Mouse (Mus musculus) brain, adult 2 months (tissue): ENCODE data around the gene Pask.
A peak's percentile ranks its signal among the peaks of the same experiment; 100 is the strongest.

Source experiments
- DNase-seq: peaks from one replicate; pipeline ENCODE4 v3.0.0; 2011; ENCODE audit warnings: low read depth, low spot score

Gene Pask

DNA sequence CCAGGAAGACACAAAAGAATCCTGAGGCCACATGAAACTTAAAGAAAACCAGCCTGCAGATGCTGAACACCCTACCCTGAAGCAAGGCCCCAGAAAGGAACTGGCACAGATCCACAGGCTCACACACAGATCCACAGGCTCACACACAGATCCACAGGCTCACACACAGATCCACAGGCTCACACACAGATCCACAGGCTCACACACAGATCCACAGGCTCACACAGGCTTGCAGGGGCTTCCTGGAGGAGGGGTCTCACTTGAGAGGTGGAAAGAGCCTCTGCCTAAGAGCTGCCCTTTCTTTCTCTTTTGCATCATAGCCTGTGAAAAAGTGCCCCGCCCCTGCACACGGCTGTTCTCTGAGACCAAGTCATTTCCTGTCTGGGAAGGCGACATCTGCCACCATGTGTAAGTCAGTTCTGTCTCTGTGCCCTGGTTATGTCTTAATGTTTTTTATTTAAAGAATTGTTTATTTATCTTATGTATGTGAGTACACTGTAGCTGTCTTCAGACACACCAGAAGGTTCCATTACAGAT is 53.5 kb downstream of the Pask start:
- DNase-seq = no peak

DNA sequence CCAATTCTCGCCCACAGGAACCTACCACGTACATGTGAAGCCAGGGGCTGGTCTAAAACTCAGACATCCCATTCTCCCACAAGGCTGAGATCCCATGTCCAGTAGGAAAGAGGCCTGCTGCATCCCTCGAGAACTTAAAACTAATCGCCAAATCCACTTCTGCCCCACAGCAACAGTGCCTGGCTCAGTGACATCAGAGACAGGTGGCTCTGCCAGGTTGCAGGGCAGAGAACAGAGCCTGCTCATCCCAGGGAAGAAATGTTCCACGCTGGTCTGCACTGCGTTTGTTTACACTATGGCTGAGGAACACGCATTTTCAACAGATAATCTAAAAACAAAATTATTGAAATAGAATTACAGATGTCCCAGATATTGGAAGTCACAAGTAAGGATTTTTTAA is 66.2 kb downstream of the Pask start:
- DNase-seq = no peak

DNA sequence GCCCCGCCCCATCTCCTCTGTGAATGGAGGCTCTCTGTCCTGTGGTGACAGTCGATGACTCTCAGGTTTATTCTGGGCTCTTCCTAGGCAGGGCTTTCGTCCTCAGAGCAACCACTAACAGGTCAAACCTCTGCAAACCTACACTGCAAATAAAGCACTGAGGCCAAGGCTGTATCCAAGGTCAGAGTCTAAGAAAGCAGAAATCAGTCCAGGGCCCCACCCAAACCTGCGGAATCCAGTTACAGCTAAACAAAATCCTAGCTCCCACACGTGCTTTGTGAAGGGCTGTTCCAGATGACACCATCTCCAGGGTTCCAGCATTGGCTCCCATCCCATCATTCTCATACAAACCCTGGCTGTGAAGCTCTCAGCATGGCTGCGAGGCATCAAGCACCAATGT is 67.7 kb downstream of the Pask start:
- no peak for DNase-seq

DNA sequence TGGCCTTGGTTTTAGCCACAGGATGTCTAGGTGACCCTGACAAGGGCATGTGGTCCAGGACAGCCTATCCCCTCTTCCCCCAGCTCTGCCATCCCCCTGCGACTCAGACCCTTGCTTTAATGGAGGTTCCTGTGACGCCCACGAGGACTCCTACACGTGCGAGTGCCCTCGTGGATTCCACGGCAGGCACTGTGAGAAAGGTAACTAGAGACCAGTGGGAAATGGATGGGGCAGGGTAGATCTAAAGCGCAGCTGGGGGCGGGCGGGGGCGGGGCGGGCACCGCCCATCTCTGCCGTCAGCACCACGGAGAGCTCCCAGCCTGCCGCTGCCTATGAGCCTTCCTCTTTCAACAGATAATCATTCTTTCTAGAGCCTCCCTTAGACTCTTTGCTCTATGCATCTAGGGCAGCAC is 70.9 kb downstream of the Pask start:
- peak; percentile 13 for DNase-seq

GRCm38 (mm10) chr1:93271751-93272150 is 71.5 kb downstream of the Pask start:
- no peak for DNase-seq

DNA sequence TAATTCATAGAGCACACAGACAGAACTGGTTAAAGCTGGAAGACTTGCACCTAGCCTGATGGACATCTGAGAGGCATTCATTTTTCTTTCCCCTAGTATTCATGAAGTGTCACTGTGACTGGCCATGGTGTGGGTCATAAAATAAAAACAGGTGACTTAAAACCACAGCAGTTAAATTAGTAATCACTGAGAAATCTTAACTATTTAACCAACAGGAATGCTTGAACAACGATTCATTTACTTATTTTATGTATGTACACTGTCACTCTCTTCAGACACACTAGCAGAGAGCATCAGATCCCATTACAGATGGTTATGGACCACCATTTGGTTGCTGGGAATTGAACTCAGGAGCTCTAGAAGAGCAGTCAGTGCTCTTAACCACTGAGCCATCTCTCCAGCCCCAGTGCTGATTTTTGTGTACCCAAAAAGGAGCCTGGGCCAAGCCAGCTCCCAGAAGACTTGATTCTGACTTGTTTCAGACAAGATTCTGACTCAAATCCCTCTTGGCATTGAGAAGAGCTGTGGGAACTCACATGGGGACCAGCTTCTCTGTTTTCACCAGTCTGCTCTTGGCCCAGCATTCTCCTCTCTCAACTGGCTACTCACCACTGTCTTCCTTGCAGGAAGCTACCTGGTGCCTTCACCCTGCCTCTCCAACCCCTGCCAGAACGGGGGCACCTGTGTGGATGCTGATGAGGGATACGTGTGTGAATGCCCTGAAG is 72.6 kb downstream of the Pask start:
- no peak for DNase-seq

DNA sequence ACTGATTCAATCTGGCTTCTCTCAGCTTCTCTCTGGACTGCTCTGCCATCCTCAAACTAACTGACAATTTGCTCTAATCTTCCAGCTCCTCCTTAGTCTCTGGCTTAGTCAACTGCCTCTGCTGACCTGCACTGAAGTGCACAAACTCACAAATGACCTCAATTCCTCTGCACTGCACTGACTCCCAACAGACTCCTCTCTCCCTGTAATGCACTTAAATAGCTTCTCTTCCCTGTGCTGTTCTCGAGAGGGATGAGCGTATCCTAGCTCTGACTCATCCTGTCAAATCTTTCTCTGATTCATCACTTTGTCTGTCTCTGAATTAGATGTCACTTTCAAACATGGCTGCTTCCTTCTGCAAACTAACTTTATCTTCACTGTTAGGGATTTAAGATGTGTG is 75.0 kb downstream of the Pask start:
- no peak for DNase-seq

DNA sequence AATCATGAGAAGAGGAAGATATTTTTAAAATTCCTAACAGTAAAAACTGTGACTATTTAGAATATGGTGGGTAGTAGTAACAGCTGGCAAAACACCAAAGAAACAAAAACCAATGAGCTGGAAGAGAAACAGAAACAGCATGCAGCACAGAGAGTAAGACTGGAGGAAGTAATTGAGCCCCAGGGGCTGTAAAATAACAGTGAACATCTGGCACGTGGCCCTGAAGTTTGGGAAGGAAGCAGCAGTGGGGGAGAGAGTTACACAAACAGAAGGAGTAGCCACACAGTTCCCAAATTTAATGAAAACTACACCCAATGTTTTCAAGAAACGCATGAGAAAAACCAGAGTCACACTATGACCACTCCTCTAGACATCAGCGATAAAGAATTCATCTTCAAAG is 76.1 kb downstream of the Pask start:
- no peak for DNase-seq
